Mouse (Mus musculus) bone marrow, adult 2 months (tissue): ENCODE results near the gene Hes5.

Experiments used
- CTCF ChIP-seq: fragments of 200-500 bp; IDR thresholded peaks from 2 replicates; pipeline ENCODE4 v1.5.1; 2011; ENCODE audit warnings: low read length, control low read depth; ENCODE audit not compliant: control insufficient read depth, insufficient read depth
- POLR2A ChIP-seq: fragments of 200-500 bp; IDR thresholded peaks from 2 replicates; pipeline ENCODE4 v1.6.1; 2011; ENCODE audit warnings: low read depth, mild to moderate bottlenecking, control low read depth, low read length, borderline replicate concordance; ENCODE audit not compliant: control insufficient read depth

- TF ChIP-seq CTCF (no peak), POLR2A (no peak)
Observed at GRCm38 (mm10) chr4:154940156-154940555, 20.6 kb upstream of the Hes5 start.
